In genomic region chr1:56833307-56833706, GRCm38 (mm10) we compare ENCODE assay signal across 8 mouse cellular contexts.
DNase-seq lines count a peak whose midpoint lies in the region; ATAC-seq lines count a peak whose summit lies in the region.
"Had no signal": no experiment of that assay in that cellular context is flagged by ENCODE, and none has a peak within 500 bp of the region (broad histone marks: within the 10 kb centered on the region; RNA-seq: fewer than 3 reads in every experiment).

No protein-coding gene starts in this region.

- H3K4me3 ChIP-seq in forebrain, embryonic 10.5 days: no peak overlapping the region
- no peak overlapping the region for H3K4me3 ChIP-seq in kidney, embryonic 14.5 days (ENCODE audit: low read length)
- H3K4me3 ChIP-seq in neural tube, embryonic 12.5 days: no peak overlapping the region

- peak overlapping the region; percentile 71 for H3K27ac ChIP-seq in forebrain, embryonic 10.5 days
- H3K27ac ChIP-seq in kidney, embryonic 14.5 days (ENCODE audit: low read depth, low read length): no peak overlapping the region
- H3K27ac ChIP-seq in neural tube, embryonic 12.5 days: 0 out of 2 replicates have a peak overlapping the region, but pooled peaks have one; percentile 15

- no peaks in the 10 kb centered on the region for H3K27me3 ChIP-seq in forebrain, embryonic 10.5 days (ENCODE audit: poor library complexity, severe bottlenecking)
- no peaks in the 10 kb centered on the region for H3K27me3 ChIP-seq in kidney, embryonic 14.5 days (ENCODE audit: control insufficient read depth, insufficient read depth, low read length)
- no peaks in the 10 kb centered on the region for H3K27me3 ChIP-seq in neural tube, embryonic 12.5 days (replicated peaks)

- WGBS in forebrain, embryonic 10.5 days: 15% methylated on average over 6 of the region's 6 CpGs
- WGBS in kidney, embryonic 14.5 days: 15% methylated on average over 6 of the region's 6 CpGs
- 9% methylated on average over 6 of the region's 6 CpGs for WGBS in neural tube, embryonic 12.5 days

- no peak overlapping the region for H3K4me2 ChIP-seq in kidney, embryonic 14.5 days (replicated peaks; ENCODE audit: low read depth, low read length)
- no peak overlapping the region for H3K4me2 ChIP-seq in neural tube, embryonic 12.5 days (replicated peaks)

- peaks cover 32% of the 10 kb centered on the region for H3K4me1 ChIP-seq in forebrain, embryonic 10.5 days
- no peaks in the 10 kb centered on the region for H3K4me1 ChIP-seq in kidney, embryonic 14.5 days (ENCODE audit: control insufficient read depth, insufficient read depth, low read length)
- H3K4me1 ChIP-seq in neural tube, embryonic 12.5 days: peaks cover 22% of the 10 kb centered on the region

- H3K36me3 ChIP-seq in forebrain, embryonic 10.5 days (replicated peaks): peaks cover 8% of the 10 kb centered on the region
- no peaks in the 10 kb centered on the region for H3K36me3 ChIP-seq in kidney, embryonic 14.5 days (ENCODE audit: control insufficient read depth, insufficient read depth, low read length)
- no peaks in the 10 kb centered on the region for H3K36me3 ChIP-seq in neural tube, embryonic 12.5 days

- H3K9me3 ChIP-seq in forebrain, embryonic 10.5 days: no peaks in the 10 kb centered on the region
- H3K9me3 ChIP-seq in kidney, embryonic 14.5 days (ENCODE audit: control insufficient read depth, low read length): no peaks in the 10 kb centered on the region
- no peaks in the 10 kb centered on the region for H3K9me3 ChIP-seq in neural tube, embryonic 12.5 days

- DNase-seq in embryo, embryonic 10 days (ENCODE audit: low spot score): peak; percentile 75
- DNase-seq in forebrain, embryonic 10.5 days (ENCODE audit: extremely low spot score, low spot score): peak; percentile 69
- no peak for DNase-seq in urinary bladder, postnatal 4 days (ENCODE audit: low spot score in 2 of 2)
- DNase-seq in layer of hippocampus, postnatal 25 days (ENCODE audit: extremely low spot score in 1 of 2, low spot score in 1 of 2): no peak
- DNase-seq in thymus, postnatal 36 days: no peak
- DNase-seq: heart, postnatal 4 days had no signal

- H3K9ac ChIP-seq in kidney, embryonic 14.5 days (ENCODE audit: low read depth, low read length): no peak overlapping the region
- H3K9ac ChIP-seq in neural tube, embryonic 12.5 days: no peak overlapping the region

- peak; percentile 68 for ATAC-seq in kidney, embryonic 14.5 days (ENCODE audit: low FRiP score, low TSS enrichment)
- ATAC-seq in neural tube, embryonic 12.5 days (ENCODE audit: low FRiP score, low read depth): peak; percentile 87

Comparison
In these comparisons a context has a peak if more than half of its experiments do, and no peak if none do; other contexts are left out.
1. DNase-seq: peak in embryo, embryonic 10 days (single experiment) and forebrain, embryonic 10.5 days (single experiment); none in urinary bladder, postnatal 4 days (0 of 2), layer of hippocampus, postnatal 25 days (0 of 2) and thymus, postnatal 36 days (0 of 2).